Mouse (Mus musculus) Patski (cell line): ENCODE data around the gene Syngr1. TPM values are rescaled to one million over a fixed set of nuclear protein-coding genes. Genes with fewer than 3 reads are reported as not detected.
"Not testable (repeated sequence)": the region's sequence is repeated elsewhere in the genome, so short reads cannot be mapped to it uniquely, and the experiment has no call there.

ENCODE experiments used
- ATAC-seq: fragments of 100-300 bp; one replicate; pipeline ENCODE4 v1.8.0; 2021
- CTCF ChIA-PET: fragments of 350-600 bp; sonication (Branson Sonifier 250); formaldehyde crosslinking; loops from one replicate; lab custom pipeline; 2022; ENCODE audit warnings: inconsistent platforms; lab: Charles Lee
- POLR2A ChIA-PET: fragments of 350-600 bp; sonication (Branson Sonifier 250); formaldehyde crosslinking; loops from one replicate; lab custom pipeline; 2022; ENCODE audit warnings: antibody characterized with exemption, inconsistent platforms; lab: Charles Lee
- DNase-seq: peaks from one replicate; pipeline ENCODE4 v3.0.0-alpha.2; 2011; ENCODE audit warnings: low read depth, low spot score
- H3K27me3 ChIP-seq: fragments of 371-371 bp; one replicate; pipeline ENCODE4 v1.5.1; 2021
- CTCF ChIP-seq: fragments of 100-300 bp; IDR thresholded peaks from one replicate; pipeline ENCODE4 v1.5.1; 2021
- in situ Hi-C: fragments of 300-500 bp; cut with MboI; formaldehyde crosslinking; loops from 3 replicates; pipeline ENCODE4 v1.11.1; 2018; ENCODE audit warnings: low pct_unique_long_range_greater_than_20kb, mixed read lengths
- polyA plus RNA-seq: library from polyadenylated mRNA; unstranded; gene quantifications from one replicate; pipeline ENCODE4 v1.2.3, GENCODE M21; 2021

Syngr1 gene
- polyA plus RNA-seq, 1 experiment from 2014 or later: 91.6 TPM

- in situ Hi-C loops: no loop called here
- POLR2A ChIA-PET: no interaction called here
- CTCF ChIA-PET: interaction anchor here (0.9 to 1.6 kb wide), 3 partner anchors 8 to 33 kb away, joined by 3 to 4 read pairs (median 3); partner anchors contain the start of gene Syngr1
- ATAC-seq (no peak), DNase-seq (no peak)
- TF ChIP-seq CTCF: no peak
- no peaks in the 10 kb centered on the region for H3K27me3 ChIP-seq
Observed at GRCm38 (mm10) chr15:80121721-80122325, 30.7 kb downstream of the Syngr1 start.

- in situ Hi-C loops, DNase-seq, POLR2A ChIA-PET, ATAC-seq, H3K27me3 ChIP-seq: not testable (repeated sequence)
- CTCF ChIA-PET: interaction anchor here (0.9 to 1.6 kb wide), 3 partner anchors 9 to 34 kb away, joined by 3 to 4 read pairs (median 3); partner anchors contain the start of gene Syngr1
Observed at GRCm38 (mm10) chr15:80122431-80122830, 31.3 kb downstream of the Syngr1 start.

GRCm38 (mm10) chr15:80124651-80125050 lies 33.5 kb downstream of the Syngr1 start:
- ATAC-seq: no peak
- ChIA-PET CTCF (interaction anchor here (1.2 kb wide), 1 partner anchor 91 kb away, joined by 3 read pairs; no protein-coding TSS in a partner anchor), POLR2A (interaction anchor here (2.2 kb wide), 1 partner anchor 25 kb away, joined by 6 read pairs; no protein-coding TSS in a partner anchor)
- H3K27me3 ChIP-seq: no peaks in the 10 kb centered on the region
- in situ Hi-C loops: no loop called here
- no peak for TF ChIP-seq CTCF
- peak; percentile 43 for DNase-seq

GRCm38 (mm10) chr15:80127191-80127590 lies 36.1 kb downstream of the Syngr1 start:
- no peak for ATAC-seq
- peak; percentile 52 for TF ChIP-seq CTCF
- no peaks in the 10 kb centered on the region for H3K27me3 ChIP-seq
- in situ Hi-C loops: no loop called here
- DNase-seq: no peak
- POLR2A ChIA-PET: interaction anchor here (0.6 kb wide), 1 partner anchor 215 kb away, joined by 3 read pairs; no protein-coding TSS in a partner anchor
- CTCF ChIA-PET: no interaction called here

- in situ Hi-C loops: loop anchor here (5.0 kb wide), 1 partner anchor 33 kb away; no protein-coding TSS in a partner anchor
- ChIA-PET POLR2A (no interaction called here), CTCF (no interaction called here)
- no peak for DNase-seq
- no peaks in the 10 kb centered on the region for H3K27me3 ChIP-seq
- ATAC-seq: no peak
- TF ChIP-seq CTCF: no peak
Observed at GRCm38 (mm10) chr15:80129982-80130381, 38.8 kb downstream of the Syngr1 start.

GRCm38 (mm10) chr15:80130689-80131088 lies 39.6 kb downstream of the Syngr1 start:
- no peaks in the 10 kb centered on the region for H3K27me3 ChIP-seq
- CTCF ChIA-PET: no interaction called here
- TF ChIP-seq CTCF: no peak
- POLR2A ChIA-PET: no interaction called here
- in situ Hi-C loops: loop anchor here (5.0 kb wide), 1 partner anchor 33 kb away; no protein-coding TSS in a partner anchor
- ATAC-seq: no peak
- no peak for DNase-seq

- H3K27me3 ChIP-seq: no peaks in the 10 kb centered on the region
- no peak for TF ChIP-seq CTCF
- no peak for ATAC-seq
- CTCF ChIA-PET: no interaction called here
- DNase-seq: no peak
- in situ Hi-C loops: loop anchor here (5.0 kb wide), 1 partner anchor 34 kb away; no protein-coding TSS in a partner anchor
- POLR2A ChIA-PET: no interaction called here
Observed at GRCm38 (mm10) chr15:80131421-80131820, 40.3 kb downstream of the Syngr1 start.

- DNase-seq: no peak
- no peak for TF ChIP-seq CTCF
- no peaks in the 10 kb centered on the region for H3K27me3 ChIP-seq
- ChIA-PET CTCF (interaction anchor here (1.3 kb wide), 1 partner anchor 25 kb away, joined by 3 read pairs; no protein-coding TSS in a partner anchor), POLR2A (interaction anchor here (1.1 kb wide), 2 partner anchors 25 to 51 kb away, joined by 3 to 4 read pairs; no protein-coding TSS in a partner anchor)
- in situ Hi-C loops: loop anchor here (5.0 kb wide), 1 partner anchor 35 kb away; no protein-coding TSS in a partner anchor
- no peak for ATAC-seq
Observed at GRCm38 (mm10) chr15:80132452-80132851, 41.3 kb downstream of the Syngr1 start.

- POLR2A ChIA-PET: interaction anchor here (0.9 to 1.1 kb wide), 3 partner anchors 25 to 51 kb away, joined by 3 to 4 read pairs (median 3); no protein-coding TSS in a partner anchor
- no peaks in the 10 kb centered on the region for H3K27me3 ChIP-seq
- DNase-seq (peak; percentile 73), ATAC-seq (peak; percentile 58)
- in situ Hi-C loops: loop anchor here (5.0 kb wide), 1 partner anchor 36 kb away; no protein-coding TSS in a partner anchor
- TF ChIP-seq CTCF: peak; percentile 100
- CTCF ChIA-PET: interaction anchor here (0.6 to 1.3 kb wide), 4 partner anchors 10 to 53 kb away, joined by 3 to 5 read pairs (median 3); no protein-coding TSS in a partner anchor
Observed at GRCm38 (mm10) chr15:80132993-80133586, 42.0 kb downstream of the Syngr1 start, which contains the start of gene Tab1. Gene Tab1, plus strand, starts transcription at chr15:80133127.

- no peak for TF ChIP-seq CTCF
- in situ Hi-C loops: loop anchor here (5.0 kb wide), 1 partner anchor 37 kb away; no protein-coding TSS in a partner anchor
- H3K27me3 ChIP-seq: no peaks in the 10 kb centered on the region
- no peak for ATAC-seq
- ChIA-PET CTCF (interaction anchor here (0.6 to 1.3 kb wide), 4 partner anchors 9 to 52 kb away, joined by 3 to 5 read pairs (median 3); no protein-coding TSS in a partner anchor), POLR2A (interaction anchor here (0.9 to 1.6 kb wide), 4 partner anchors 26 to 52 kb away, joined by 3 to 4 read pairs (median 4); partner anchors contain the start of genes Rpl3 and Syngr1)
- DNase-seq: no peak
Observed at GRCm38 (mm10) chr15:80133682-80134449, 42.7 kb downstream of the Syngr1 start.
